Mouse (Mus musculus): ENCODE data around the gene Aldh3b1. TPM values are rescaled to one million over a fixed set of nuclear protein-coding genes. Genes with fewer than 3 reads are reported as not detected.
"Not testable (repeated sequence)": the region's sequence is repeated elsewhere in the genome, so short reads cannot be mapped to it uniquely, and the experiment has no call there.

Aldh3b1 gene
- 1.1 and 1.3 TPM in 2 replicates for polyA plus RNA-seq (2015; fragmentation: Nextera tagmentation; extraction: Ambion mirVana)

DNA sequence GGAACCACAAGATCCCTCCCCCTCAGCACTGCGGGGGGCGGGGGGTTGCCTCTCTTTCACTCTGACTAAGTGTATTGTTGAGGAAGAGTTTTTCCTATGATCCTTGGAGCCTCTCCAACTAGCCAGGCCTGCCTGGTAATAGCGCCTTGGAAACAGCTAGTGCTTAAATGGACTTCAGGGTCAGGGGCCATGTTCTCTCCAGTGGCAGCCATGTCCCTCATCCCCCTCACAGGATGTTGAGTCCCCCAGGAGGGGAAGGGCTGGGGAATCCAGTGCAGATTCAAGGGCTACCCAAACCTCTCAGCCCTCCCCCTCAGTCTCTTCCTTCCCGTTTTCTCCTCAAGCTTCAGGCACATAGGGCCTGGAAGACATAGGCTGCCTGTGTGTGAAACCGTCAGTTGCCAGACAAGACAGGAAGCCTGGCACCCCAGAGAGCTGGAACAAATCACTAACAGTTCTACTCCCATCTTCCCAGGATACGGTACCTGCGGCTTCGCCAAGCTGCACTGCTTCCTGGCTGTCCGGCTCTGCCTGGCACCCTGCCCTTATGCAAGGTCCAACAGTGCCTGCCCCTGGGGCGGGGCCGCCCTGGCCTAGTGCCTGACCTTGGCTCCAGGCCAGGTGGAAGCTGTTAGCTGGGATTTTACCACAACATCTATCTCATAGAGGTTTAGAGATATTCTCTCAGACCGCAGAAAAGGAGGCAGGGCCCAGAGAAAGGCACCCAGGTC is at the start of gene Aldh3b1:
Gene Aldh3b1, minus strand, starts transcription at position 598 of the 731 bp plus-strand sequence.
- Histone ChIP-seq H3K4me2 (replicated peaks) (peak within 1 kb of the TSS; percentile 5; the same call in 1 of the 2 replicates), H3K27ac (peak within 1 kb of the TSS; percentile 63), H3K4me1 (peaks cover 30% of the 10 kb centered on the region), H3K9ac (no peak within 1 kb of the TSS), H3K27me3 (no peaks in the 10 kb centered on the region), H3K9me3 (no peaks in the 10 kb centered on the region), H3K4me3 (no peak within 1 kb of the TSS), H3K36me3 (no peaks in the 10 kb centered on the region)
- ATAC-seq (ENCODE audit: low FRiP score, low read depth): peak; percentile 44
- 54% methylated on average over 12 of the region's 12 CpGs for WGBS

DNA sequence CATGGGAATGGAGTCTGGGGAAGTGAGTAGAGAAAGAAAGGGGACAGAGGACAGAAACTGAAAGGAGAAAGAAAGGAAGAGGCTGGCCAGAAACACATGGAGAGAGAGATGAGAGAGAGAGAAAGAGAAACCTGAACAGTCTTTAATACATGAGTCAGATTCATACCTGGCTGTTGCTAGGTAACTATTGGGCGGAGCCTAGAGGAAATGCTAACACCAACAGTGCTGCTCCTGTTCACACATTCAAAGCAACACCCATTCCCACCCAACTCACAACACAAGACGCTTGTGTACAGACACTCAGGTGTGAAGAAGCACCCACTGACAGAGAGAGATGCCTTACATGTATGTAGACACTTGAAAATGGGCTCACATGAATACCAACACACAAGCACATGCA is 46.3 kb upstream of the Aldh3b1 start:
- no peak for ATAC-seq (ENCODE audit: low FRiP score, low read depth)
- Histone ChIP-seq H3K4me2 (replicated peaks) (no peak overlapping the region), H3K9ac (no peak overlapping the region), H3K4me3 (no peak overlapping the region), H3K36me3 (no peaks in the 10 kb centered on the region), H3K27me3 (no peaks in the 10 kb centered on the region), H3K9me3 (no peaks in the 10 kb centered on the region), H3K4me1 (peaks cover 9% of the 10 kb centered on the region; the same call in 1 of the 2 replicates), H3K27ac (no peak overlapping the region)
- 64% methylated on average over 2 of the region's 2 CpGs for WGBS

DNA sequence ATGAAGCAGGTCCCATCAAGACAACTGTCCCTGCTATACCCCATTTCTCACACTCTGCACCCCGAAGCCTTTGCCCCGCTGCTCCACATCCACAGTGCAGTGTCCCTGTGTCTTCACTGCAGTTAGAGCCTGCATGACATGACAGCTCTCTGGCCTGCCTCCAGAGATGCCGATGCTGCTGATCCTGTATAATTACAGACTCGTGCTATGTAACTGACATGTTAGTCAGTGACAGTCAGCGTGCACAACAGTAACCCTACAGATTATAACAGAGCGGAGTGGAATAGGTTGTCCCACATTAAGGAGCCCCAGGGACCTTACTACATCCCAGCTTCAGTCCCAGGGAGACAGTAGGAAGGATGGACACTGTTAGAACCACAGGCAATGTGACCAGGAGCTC is 45.0 kb upstream of the Aldh3b1 start:
- not testable (repeated sequence) for ATAC-seq (ENCODE audit: low FRiP score, low read depth); H3K4me2 ChIP-seq (replicated peaks); H3K27ac ChIP-seq; H3K27me3 ChIP-seq; H3K9ac ChIP-seq; H3K4me3 ChIP-seq; H3K4me1 ChIP-seq; H3K36me3 ChIP-seq; H3K9me3 ChIP-seq
- 80% methylated on average over 6 of the region's 6 CpGs for WGBS

DNA sequence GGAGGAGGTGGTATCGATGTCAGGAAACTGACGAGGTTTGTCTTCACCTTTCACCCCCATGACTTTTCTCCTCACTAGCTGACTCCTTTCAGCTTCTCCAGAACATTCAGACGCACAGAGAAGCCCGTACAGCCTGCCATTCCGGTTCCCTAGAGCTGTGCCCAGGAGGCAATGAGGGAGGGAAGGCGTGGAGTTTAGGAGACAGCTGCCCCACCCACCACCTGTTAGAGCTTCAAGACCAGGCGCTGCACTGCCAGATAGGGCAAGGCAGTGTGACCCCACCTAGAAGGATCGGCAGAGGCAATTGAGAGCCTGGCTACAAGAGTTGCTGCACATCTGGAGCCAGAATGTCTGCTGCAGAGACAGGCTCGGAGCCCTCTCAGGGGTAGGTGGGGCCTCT is 42.6 kb upstream of the Aldh3b1 start, which contains the start of gene Aldh3b2:
Gene Aldh3b2, plus strand, starts transcription at position 100 of the 400 bp plus-strand sequence.
- H3K4me3 ChIP-seq: no peak within 1 kb of the TSS
- H3K27ac ChIP-seq: no peak within 1 kb of the TSS
- H3K27me3 ChIP-seq: no peaks in the 10 kb centered on the region
- no peaks in the 10 kb centered on the region for H3K9me3 ChIP-seq
- peaks cover 5% of the 10 kb centered on the region; the same call in 1 of the 2 replicates for H3K4me1 ChIP-seq
- ATAC-seq (ENCODE audit: low FRiP score, low read depth): no peak
- no peak within 1 kb of the TSS for H3K4me2 ChIP-seq (replicated peaks)
- no peak within 1 kb of the TSS for H3K9ac ChIP-seq
- 17% methylated on average over 9 of the region's 9 CpGs for WGBS
- H3K36me3 ChIP-seq: no peaks in the 10 kb centered on the region

DNA sequence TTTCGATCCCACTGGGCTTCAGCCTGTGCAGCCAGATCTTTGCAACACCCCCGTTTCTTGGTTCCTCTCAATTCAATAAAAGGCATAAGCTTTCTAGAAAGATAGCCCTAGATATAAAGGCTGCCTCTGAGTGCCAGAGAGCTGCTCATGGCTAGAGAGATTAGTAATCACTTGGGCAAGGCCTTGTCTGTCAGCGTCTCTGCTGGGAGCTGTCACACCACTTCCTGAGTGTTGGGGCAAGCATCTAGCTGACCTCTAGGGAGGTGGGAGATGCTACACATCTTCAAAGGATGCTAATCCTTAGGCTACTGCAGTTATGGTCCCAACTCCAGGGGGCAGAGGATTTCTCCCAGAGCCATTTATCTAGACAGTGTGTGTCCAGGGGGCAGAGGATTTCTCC is 37.6 kb upstream of the Aldh3b1 start:
- no peak overlapping the region for H3K4me3 ChIP-seq
- 49% methylated on average over 3 of the region's 3 CpGs for WGBS
- H3K27ac ChIP-seq: no peak overlapping the region
- no peak overlapping the region for H3K9ac ChIP-seq
- H3K9me3 ChIP-seq: no peaks in the 10 kb centered on the region
- H3K27me3 ChIP-seq: no peaks in the 10 kb centered on the region
- no peak overlapping the region for H3K4me2 ChIP-seq (replicated peaks)
- no peaks in the 10 kb centered on the region for H3K36me3 ChIP-seq
- no peak for ATAC-seq (ENCODE audit: low FRiP score, low read depth)
- H3K4me1 ChIP-seq: peaks cover 2% of the 10 kb centered on the region; the same call in 1 of the 2 replicates

DNA sequence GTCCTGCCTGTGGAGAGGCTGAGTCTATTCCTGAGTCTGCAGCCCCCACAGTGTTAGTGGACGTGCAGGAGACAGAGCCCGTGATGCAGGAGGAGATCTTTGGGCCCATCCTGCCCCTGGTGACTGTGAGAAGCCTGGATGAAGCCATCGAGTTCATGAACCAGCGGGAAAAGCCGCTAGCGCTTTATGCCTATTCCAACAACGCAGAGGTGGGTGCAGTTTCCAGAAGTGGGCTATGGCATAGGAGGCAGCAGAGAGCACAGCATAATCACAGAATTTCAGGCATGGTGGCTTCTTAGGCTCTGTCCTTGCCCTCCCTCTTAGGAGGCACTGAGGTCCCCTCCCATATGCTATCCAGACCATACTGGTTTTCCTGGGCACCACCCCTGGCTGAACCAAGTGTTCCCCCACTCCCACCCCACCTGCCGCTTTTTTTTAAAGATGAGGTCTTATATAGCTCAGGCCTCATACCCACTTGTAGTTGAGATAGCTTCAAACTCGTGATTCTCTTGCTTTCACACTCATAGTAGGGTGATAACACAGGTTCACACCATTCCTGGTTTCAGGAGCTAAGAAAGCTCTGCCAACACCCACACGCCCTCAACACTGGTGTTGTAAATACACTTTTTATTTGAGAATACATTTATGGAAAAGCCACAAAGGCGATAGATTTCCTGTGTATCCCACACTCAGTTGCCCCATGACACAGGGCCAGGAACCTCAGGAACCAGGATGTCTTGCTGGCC is 36.9 kb upstream of the Aldh3b1 start:
- WGBS: 68% methylated on average over 11 of the region's 11 CpGs
- ATAC-seq (ENCODE audit: low FRiP score, low read depth): no peak
- no peaks in the 10 kb centered on the region for H3K4me1 ChIP-seq
- H3K4me2 ChIP-seq (replicated peaks): no peak overlapping the region
- no peaks in the 10 kb centered on the region for H3K9me3 ChIP-seq
- H3K27me3 ChIP-seq: no peaks in the 10 kb centered on the region
- H3K27ac ChIP-seq: no peak overlapping the region
- no peak overlapping the region for H3K9ac ChIP-seq
- H3K4me3 ChIP-seq: no peak overlapping the region
- no peaks in the 10 kb centered on the region for H3K36me3 ChIP-seq

DNA sequence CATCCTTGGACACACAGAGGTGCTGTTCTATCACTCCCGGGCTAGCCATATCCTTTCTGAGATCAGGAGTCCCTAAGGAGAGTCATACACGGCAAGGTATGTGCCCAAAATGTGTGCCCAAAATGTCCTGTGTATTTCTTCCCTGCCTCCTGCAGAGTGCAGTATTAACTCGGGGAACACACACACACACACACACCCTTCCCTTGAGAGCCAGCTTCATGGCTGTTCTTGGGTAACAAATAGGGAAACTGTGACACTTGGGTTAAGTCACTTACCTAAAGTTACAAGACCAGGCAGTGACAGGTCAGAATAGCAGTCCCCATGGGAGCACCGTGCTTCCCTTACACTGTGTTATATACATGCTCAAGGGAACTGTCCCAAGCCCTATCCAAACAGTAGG is 34.4 kb upstream of the Aldh3b1 start:
- ATAC-seq (ENCODE audit: low FRiP score, low read depth): no peak
- H3K27me3 ChIP-seq: no peaks in the 10 kb centered on the region
- no peaks in the 10 kb centered on the region for H3K9me3 ChIP-seq
- WGBS: 76% methylated on average over 4 of the region's 4 CpGs
- no peak overlapping the region for H3K9ac ChIP-seq
- H3K27ac ChIP-seq: no peak overlapping the region
- no peak overlapping the region for H3K4me2 ChIP-seq (replicated peaks)
- H3K4me3 ChIP-seq: no peak overlapping the region
- H3K36me3 ChIP-seq: no peaks in the 10 kb centered on the region
- H3K4me1 ChIP-seq: no peaks in the 10 kb centered on the region

DNA sequence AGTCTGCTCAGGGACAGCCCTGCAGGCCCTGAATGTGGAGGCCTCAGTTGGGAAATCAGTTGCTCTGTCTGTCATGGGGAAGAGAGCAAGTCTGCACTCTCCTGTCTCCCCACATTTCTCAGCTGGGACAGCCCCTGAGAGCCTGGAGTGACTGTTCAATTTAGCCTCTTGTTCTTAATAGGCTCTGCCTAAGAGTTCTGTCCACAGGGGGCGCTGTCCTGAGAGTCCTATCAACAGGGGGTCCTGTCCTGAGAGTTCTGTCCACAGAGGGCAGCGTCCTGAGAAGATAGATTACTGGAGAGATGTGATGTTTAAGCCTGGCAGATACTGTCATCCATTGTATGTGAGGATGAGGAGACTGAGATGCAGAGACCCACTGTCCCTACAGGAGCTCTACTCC is 32.9 kb upstream of the Aldh3b1 start:
- H3K4me1 ChIP-seq: no peaks in the 10 kb centered on the region
- no peaks in the 10 kb centered on the region for H3K9me3 ChIP-seq
- no peak overlapping the region for H3K4me2 ChIP-seq (replicated peaks)
- H3K9ac ChIP-seq: no peak overlapping the region
- H3K27ac ChIP-seq: no peak overlapping the region
- H3K4me3 ChIP-seq: no peak overlapping the region
- H3K36me3 ChIP-seq: no peaks in the 10 kb centered on the region
- H3K27me3 ChIP-seq: no peaks in the 10 kb centered on the region
- ATAC-seq (ENCODE audit: low FRiP score, low read depth): no peak
- WGBS: 14% methylated on average over 2 of the region's 2 CpGs

DNA sequence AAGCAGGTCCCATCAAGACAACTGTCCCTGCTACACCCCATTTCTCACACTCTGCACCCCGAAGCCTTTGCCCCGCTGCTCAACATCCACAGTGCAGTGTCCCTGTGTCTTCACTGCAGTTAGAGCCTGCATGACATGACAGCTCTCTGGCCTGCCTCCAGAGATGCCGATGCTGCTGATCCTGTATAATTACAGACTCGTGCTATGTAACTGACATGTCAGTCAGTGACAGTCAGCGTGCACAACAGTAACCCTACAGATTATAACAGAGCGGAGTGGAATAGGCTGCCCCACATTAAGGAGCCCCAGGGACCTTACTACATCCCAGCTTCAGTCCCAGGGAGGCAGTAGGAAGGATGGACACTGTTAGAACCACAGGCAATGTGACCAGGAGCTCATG is 32.2 kb upstream of the Aldh3b1 start:
- H3K36me3 ChIP-seq; H3K9me3 ChIP-seq; H3K9ac ChIP-seq; H3K4me2 ChIP-seq (replicated peaks); H3K27me3 ChIP-seq; H3K4me3 ChIP-seq; ATAC-seq (ENCODE audit: low FRiP score, low read depth); H3K4me1 ChIP-seq; H3K27ac ChIP-seq: not testable (repeated sequence)
- 85% methylated on average over 6 of the region's 6 CpGs for WGBS

DNA sequence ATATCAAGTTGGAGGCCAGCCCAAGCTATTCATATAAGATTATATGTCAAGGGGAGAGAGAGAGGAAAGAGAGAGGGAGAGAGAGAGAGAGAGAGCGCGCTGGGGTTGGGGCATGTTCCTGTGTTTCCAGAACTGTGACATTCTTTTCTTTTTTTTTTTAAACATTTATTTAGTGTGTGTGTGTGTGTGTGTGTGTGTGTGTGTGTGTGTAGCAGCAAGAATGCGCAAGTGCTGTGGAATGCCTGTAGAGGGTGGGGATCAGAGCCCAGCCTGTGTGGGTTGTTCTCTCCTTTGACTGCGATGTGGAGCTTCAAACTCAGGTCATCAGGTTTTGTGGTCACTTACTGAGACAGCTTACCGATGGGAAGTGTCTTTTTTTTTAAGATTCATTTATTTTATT is 30.6 kb upstream of the Aldh3b1 start:
- no peak for ATAC-seq (ENCODE audit: low FRiP score, low read depth)
- H3K4me2 ChIP-seq (replicated peaks): no peak overlapping the region
- no peak overlapping the region for H3K27ac ChIP-seq
- H3K9ac ChIP-seq: no peak overlapping the region
- no peaks in the 10 kb centered on the region for H3K4me1 ChIP-seq
- no peaks in the 10 kb centered on the region for H3K27me3 ChIP-seq
- no peaks in the 10 kb centered on the region for H3K9me3 ChIP-seq
- H3K36me3 ChIP-seq: no peaks in the 10 kb centered on the region
- no peak overlapping the region for H3K4me3 ChIP-seq
- 87% methylated on average over 5 of the region's 5 CpGs for WGBS

DNA sequence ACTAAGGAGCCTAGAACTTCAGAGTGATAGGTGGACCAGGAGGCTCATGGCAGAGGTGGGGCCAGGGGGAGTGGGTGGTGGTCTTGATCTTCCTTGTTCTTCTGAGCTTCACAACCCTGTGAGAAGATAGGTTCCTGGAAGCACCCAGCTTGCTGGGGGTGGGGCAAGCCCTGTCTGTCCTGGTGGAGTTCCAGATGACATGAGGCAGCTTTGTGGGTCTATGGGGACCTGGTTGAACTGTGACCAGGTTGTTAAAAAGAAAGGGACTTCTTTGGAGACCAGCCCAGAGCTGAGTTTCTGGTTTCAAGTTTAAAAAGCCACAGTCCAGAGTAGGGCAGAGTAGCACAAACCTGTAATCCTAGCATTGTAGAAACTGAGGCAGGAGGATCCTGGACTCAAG is 29.4 kb upstream of the Aldh3b1 start:
- no peaks in the 10 kb centered on the region for H3K9me3 ChIP-seq
- H3K27ac ChIP-seq: no peak overlapping the region
- no peak for ATAC-seq (ENCODE audit: low FRiP score, low read depth)
- H3K9ac ChIP-seq: no peak overlapping the region
- H3K27me3 ChIP-seq: no peaks in the 10 kb centered on the region
- no peak overlapping the region for H3K4me3 ChIP-seq
- no peak overlapping the region for H3K4me2 ChIP-seq (replicated peaks)
- no peaks in the 10 kb centered on the region for H3K4me1 ChIP-seq
- no peaks in the 10 kb centered on the region for H3K36me3 ChIP-seq

DNA sequence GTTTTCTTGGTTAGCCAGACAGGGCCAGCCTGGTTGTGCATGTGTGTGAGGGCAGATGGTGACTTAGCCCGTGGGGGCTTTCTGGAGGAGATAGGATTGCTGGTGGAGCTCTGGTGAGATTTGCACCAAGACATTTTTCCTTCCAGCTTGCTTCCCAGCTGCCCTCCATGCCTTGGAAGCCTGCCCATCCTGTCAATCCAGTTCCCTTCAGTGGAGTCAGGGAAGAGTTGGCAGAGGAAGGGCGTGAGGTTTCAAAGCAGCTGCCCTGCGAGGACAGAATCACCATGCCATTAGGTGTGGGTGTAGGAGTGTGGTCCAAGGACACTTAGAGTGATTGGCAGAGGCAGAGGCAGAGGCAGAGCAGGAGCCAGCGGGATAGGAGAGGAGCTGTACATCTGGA is 28.9 kb upstream of the Aldh3b1 start, which contains the start of gene Aldh3b3:
Gene Aldh3b3, plus strand, starts transcription at position 176 of the 400 bp plus-strand sequence.
- 76% methylated on average over 4 of the region's 4 CpGs for WGBS
- no peaks in the 10 kb centered on the region for H3K36me3 ChIP-seq
- no peak within 1 kb of the TSS for H3K4me3 ChIP-seq
- no peaks in the 10 kb centered on the region for H3K4me1 ChIP-seq
- H3K4me2 ChIP-seq (replicated peaks): no peak within 1 kb of the TSS
- ATAC-seq (ENCODE audit: low FRiP score, low read depth): no peak
- no peaks in the 10 kb centered on the region for H3K27me3 ChIP-seq
- H3K27ac ChIP-seq: no peak within 1 kb of the TSS
- no peaks in the 10 kb centered on the region for H3K9me3 ChIP-seq
- no peak within 1 kb of the TSS for H3K9ac ChIP-seq

Data from limb, embryonic 13.5 days (tissue).